Mouse (Mus musculus) E14TG2a.4 (cell line): Measurements from ENCODE around the gene Sctr.

ENCODE experiments used
- CTCF ChIP-seq: conservative IDR thresholded peaks from 2 replicates; pipeline ENCODE4 v1.5.1; 2014; ENCODE audit warnings: low read length
- NANOG ChIP-seq: IDR thresholded peaks from 2 replicates; pipeline ENCODE4 v1.6.1; 2014; ENCODE audit warnings: borderline replicate concordance, low read length, mixed read lengths
- POU5F1 ChIP-seq: IDR thresholded peaks from 2 replicates; pipeline ENCODE4 v1.6.1; 2014; ENCODE audit warnings: low read length, borderline replicate concordance

DNA sequence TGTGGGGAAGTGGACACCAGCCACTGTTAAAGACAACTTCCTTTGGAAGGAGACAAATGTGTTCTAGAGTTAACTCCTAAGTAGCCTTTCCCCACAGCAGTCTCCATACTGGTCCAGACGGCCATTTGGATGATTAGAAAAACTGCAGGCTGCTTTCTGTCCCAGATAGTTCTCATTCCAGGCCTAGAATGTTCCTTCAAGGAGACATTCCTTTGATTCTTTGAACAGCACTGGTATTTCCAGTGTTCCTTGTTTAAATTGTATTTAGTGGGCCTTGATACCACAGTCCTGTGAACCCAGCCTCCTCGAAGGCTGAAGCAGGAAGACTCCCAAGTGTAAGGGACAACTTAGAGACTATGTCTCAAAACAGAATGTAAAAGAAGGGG, 26.8 kb downstream of the Sctr start:
- TF ChIP-seq CTCF = no peak
- TF ChIP-seq POU5F1 = no peak
- no peak for TF ChIP-seq NANOG
